Mouse (Mus musculus): ENCODE measurements around the gene Ccnd1. TPM values are rescaled to one million over a fixed set of nuclear protein-coding genes. Genes with fewer than 3 reads are reported as not detected.
"Not testable (repeated sequence)": the region's sequence is repeated elsewhere in the genome, so short reads cannot be mapped to it uniquely, and the experiment has no call there.

Gene Ccnd1
- polyA plus RNA-seq, 1 experiment = 106 TPM

- WGBS = 2% methylated on average over 65 of the region's 65 CpGs
- TF ChIP-seq CTCF (IDR thresholded peaks at IDR 0.05; ENCODE audit: insufficient read depth, low read length) (no peak), POLR2A (IDR thresholded peaks at IDR 0.05; ENCODE audit: borderline replicate concordance, extremely low read depth, low read depth, low read length) (no peak)
- H3K4me1 ChIP-seq (ENCODE audit: control insufficient read depth, insufficient read depth, low read length) = peaks cover 6% of the 10 kb centered on the region
- peak within 1 kb of the TSS; percentile 35 for H3K4me3 ChIP-seq (replicated peaks; ENCODE audit: extremely low read depth, low read depth, low read length)
- no peak for DNase-seq
Measured at GRCm38 (mm10) chr7:144896294-144897218, 43.2 kb downstream of the Ccnd1 start, which contains the start of gene Fgf15. Fgf15 (plus strand) TSS chr7:144896531.

GRCm38 (mm10) chr7:144895305-144896111, 44.2 kb downstream of the Ccnd1 start:
- WGBS = 1% methylated on average over 37 of the region's 37 CpGs
- peak; percentile 72 for DNase-seq
- TF ChIP-seq CTCF (IDR thresholded peaks at IDR 0.05; ENCODE audit: insufficient read depth, low read length) = peak; percentile 89
- no peak for TF ChIP-seq POLR2A (IDR thresholded peaks at IDR 0.05; ENCODE audit: borderline replicate concordance, extremely low read depth, low read depth, low read length)
- peaks cover 6% of the 10 kb centered on the region for H3K4me1 ChIP-seq (ENCODE audit: control insufficient read depth, insufficient read depth, low read length)
- H3K4me3 ChIP-seq (replicated peaks; ENCODE audit: extremely low read depth, low read depth, low read length) = peak overlapping the region; percentile 35

- DNase-seq = no peak
- TF ChIP-seq CTCF (IDR thresholded peaks at IDR 0.05; ENCODE audit: insufficient read depth, low read length) (no peak), POLR2A (IDR thresholded peaks at IDR 0.05; ENCODE audit: borderline replicate concordance, extremely low read depth, low read depth, low read length) (no peak)
- WGBS = 10% methylated on average over 4 of the region's 4 CpGs
- Histone ChIP-seq H3K4me3 (replicated peaks; ENCODE audit: extremely low read depth, low read depth, low read length) (no peak overlapping the region), H3K4me1 (ENCODE audit: control insufficient read depth, insufficient read depth, low read length) (peaks cover 6% of the 10 kb centered on the region)
Measured at GRCm38 (mm10) chr7:144894706-144895105, 45.0 kb downstream of the Ccnd1 start.

- peak; percentile 16 for DNase-seq
- TF ChIP-seq CTCF (IDR thresholded peaks at IDR 0.05; ENCODE audit: insufficient read depth, low read length) = no peak
- no peak for TF ChIP-seq POLR2A (IDR thresholded peaks at IDR 0.05; ENCODE audit: borderline replicate concordance, extremely low read depth, low read depth, low read length)
- WGBS = 8% methylated on average over 5 of the region's 5 CpGs
- peaks cover 6% of the 10 kb centered on the region for H3K4me1 ChIP-seq (ENCODE audit: control insufficient read depth, insufficient read depth, low read length)
- no peak overlapping the region for H3K4me3 ChIP-seq (replicated peaks; ENCODE audit: extremely low read depth, low read depth, low read length)
Measured at GRCm38 (mm10) chr7:144894191-144894590, 45.5 kb downstream of the Ccnd1 start.

GRCm38 (mm10) chr7:144892322-144892721, 47.4 kb downstream of the Ccnd1 start:
- TF ChIP-seq CTCF (IDR thresholded peaks at IDR 0.05; ENCODE audit: insufficient read depth, low read length) (no peak), POLR2A (IDR thresholded peaks at IDR 0.05; ENCODE audit: borderline replicate concordance, extremely low read depth, low read depth, low read length) (no peak)
- no peak overlapping the region for H3K4me3 ChIP-seq (replicated peaks; ENCODE audit: extremely low read depth, low read depth, low read length)
- WGBS = 47% methylated on average over 6 of the region's 6 CpGs
- DNase-seq = no peak
- H3K4me1 ChIP-seq (ENCODE audit: control insufficient read depth, insufficient read depth, low read length) = peaks cover 6% of the 10 kb centered on the region

- TF ChIP-seq CTCF (IDR thresholded peaks at IDR 0.05; ENCODE audit: insufficient read depth, low read length) (no peak), POLR2A (IDR thresholded peaks at IDR 0.05; ENCODE audit: borderline replicate concordance, extremely low read depth, low read depth, low read length) (no peak)
- Histone ChIP-seq H3K4me1 (ENCODE audit: control insufficient read depth, insufficient read depth, low read length) (peaks cover 5% of the 10 kb centered on the region), H3K4me3 (replicated peaks; ENCODE audit: extremely low read depth, low read depth, low read length) (no peak overlapping the region)
- WGBS = 70% methylated on average over 2 of the region's 2 CpGs
- DNase-seq = no peak
Measured at GRCm38 (mm10) chr7:144891863-144892262, 47.9 kb downstream of the Ccnd1 start.

GRCm38 (mm10) chr7:144890661-144891060, 49.1 kb downstream of the Ccnd1 start:
- not testable (repeated sequence) for DNase-seq; H3K4me3 ChIP-seq (replicated peaks; ENCODE audit: extremely low read depth, low read depth, low read length); H3K4me1 ChIP-seq (ENCODE audit: control insufficient read depth, insufficient read depth, low read length)
- 92% methylated on average over 1 of the region's 1 CpGs for WGBS

- Histone ChIP-seq H3K4me3 (replicated peaks; ENCODE audit: extremely low read depth, low read depth, low read length) (no peak overlapping the region), H3K4me1 (ENCODE audit: control insufficient read depth, insufficient read depth, low read length) (no peaks in the 10 kb centered on the region)
- DNase-seq = peak; percentile 25
- 11% methylated on average over 18 of the region's 18 CpGs for WGBS
- no peak for TF ChIP-seq POLR2A (IDR thresholded peaks at IDR 0.05; ENCODE audit: borderline replicate concordance, extremely low read depth, low read depth, low read length)
- TF ChIP-seq CTCF (IDR thresholded peaks at IDR 0.05; ENCODE audit: insufficient read depth, low read length) = no peak
Measured at GRCm38 (mm10) chr7:144888564-144889299, 51.0 kb downstream of the Ccnd1 start.

GRCm38 (mm10) chr7:144887672-144888071, 52.1 kb downstream of the Ccnd1 start:
- TF ChIP-seq CTCF (IDR thresholded peaks at IDR 0.05; ENCODE audit: insufficient read depth, low read length) = no peak
- 82% methylated on average over 2 of the region's 2 CpGs for WGBS
- DNase-seq = no peak
- Histone ChIP-seq H3K4me3 (replicated peaks; ENCODE audit: extremely low read depth, low read depth, low read length) (no peak overlapping the region), H3K4me1 (ENCODE audit: control insufficient read depth, insufficient read depth, low read length) (no peaks in the 10 kb centered on the region)
